Comparison of ENCODE assay signal across 11 mouse cellular contexts in the genomic region with DNA sequence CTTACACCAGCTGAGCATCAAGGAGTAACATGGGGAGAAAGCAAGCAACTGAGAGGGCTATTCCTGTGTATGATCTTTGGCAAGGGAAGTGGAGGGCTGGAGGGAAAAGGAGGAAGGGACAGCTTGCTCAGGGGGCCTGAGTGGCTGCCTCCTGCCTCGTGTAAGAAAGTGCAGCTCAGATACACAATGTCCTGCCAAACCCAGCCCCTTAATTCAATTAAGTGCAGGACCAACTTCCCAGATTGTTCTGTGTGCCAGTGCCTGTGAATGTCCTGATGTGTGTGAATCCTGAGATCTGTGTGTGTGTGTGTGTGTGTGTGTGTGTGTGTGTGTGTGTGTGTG. TPM values are rescaled to one million over a fixed set of nuclear protein-coding genes. Genes with fewer than 3 reads are reported as not detected.
A peak's percentile ranks its signal among the peaks of the same experiment; 100 is the strongest.
DNase-seq lines count a peak whose midpoint lies in the region; ATAC-seq and TF ChIP-seq lines count a peak whose summit lies in the region.
"Had no signal": no experiment of that assay in that cellular context is flagged by ENCODE, and none has a peak within 500 bp of the region (broad histone marks: within the 10 kb centered on the region; RNA-seq: fewer than 3 reads in every experiment).

No protein-coding gene starts in this region.

- TF ChIP-seq CTCF in left cerebral cortex, adult 2 months (IDR thresholded peaks at IDR 0.05) = no peak

- peaks cover 91% of the 10 kb centered on the region for H3K4me1 ChIP-seq in embryonic facial prominence, embryonic 13.5 days
- peaks cover 69% of the 10 kb centered on the region for H3K4me1 ChIP-seq in forebrain, embryonic 14.5 days (ENCODE audit: control insufficient read depth, insufficient read depth, low read length)
- peaks cover 100% of the 10 kb centered on the region for H3K4me1 ChIP-seq in limb, embryonic 15.5 days

- H3K36me3 ChIP-seq in embryonic facial prominence, embryonic 13.5 days = no peaks in the 10 kb centered on the region
- peaks cover 7% of the 10 kb centered on the region; the same call in 1 of the 2 replicates for H3K36me3 ChIP-seq in forebrain, embryonic 14.5 days (ENCODE audit: control insufficient read depth, insufficient read depth, low read length)
- H3K36me3 ChIP-seq in limb, embryonic 15.5 days = 0 out of 2 replicates have a peak, but pooled peaks cover 3% of the 10 kb centered on the region

- H3K4me3 ChIP-seq in left cerebral cortex, adult 2 months = no peak overlapping the region
- H3K4me3 ChIP-seq in embryonic facial prominence, embryonic 13.5 days = no peak overlapping the region
- H3K4me3 ChIP-seq in forebrain, embryonic 14.5 days (ENCODE audit: low read depth, low read length) = no peak overlapping the region
- no peak overlapping the region for H3K4me3 ChIP-seq in limb, embryonic 15.5 days
- H3K4me3 ChIP-seq: myocyte had no signal

- ATAC-seq in embryonic facial prominence, embryonic 13.5 days (ENCODE audit: insufficient number of reproducible peaks, insufficient read depth, low FRiP score, low TSS enrichment, low read depth) = no peak
- ATAC-seq in forebrain, embryonic 14.5 days = no peak
- no peak for ATAC-seq in limb, embryonic 15.5 days (ENCODE audit: insufficient number of reproducible peaks, low FRiP score, low TSS enrichment, low read depth)

- peaks cover 40% of the 10 kb centered on the region for H3K27me3 ChIP-seq in embryonic facial prominence, embryonic 13.5 days
- H3K27me3 ChIP-seq in forebrain, embryonic 14.5 days (replicated peaks; ENCODE audit: control insufficient read depth, insufficient read depth, low read length) = no peaks in the 10 kb centered on the region
- no peaks in the 10 kb centered on the region for H3K27me3 ChIP-seq in limb, embryonic 15.5 days

- intact Hi-C loops in left cerebral cortex, adult 2 months (cut with DNase I) = loop anchor here (2.0 to 5.0 kb wide), 3 partner anchors 33 to 71 kb away; no protein-coding TSS in a partner anchor

- H3K27ac ChIP-seq in left cerebral cortex, adult 2 months = peak overlapping the region; percentile 83
- H3K27ac ChIP-seq in embryonic facial prominence, embryonic 13.5 days = peak overlapping the region; percentile 99
- peak overlapping the region; percentile 58 for H3K27ac ChIP-seq in forebrain, embryonic 14.5 days (ENCODE audit: low read depth, low read length)
- H3K27ac ChIP-seq in limb, embryonic 15.5 days = peak overlapping the region; percentile 97

- H3K9me3 ChIP-seq in embryonic facial prominence, embryonic 13.5 days = no peaks in the 10 kb centered on the region
- H3K9me3 ChIP-seq in forebrain, embryonic 14.5 days (replicated peaks; ENCODE audit: control insufficient read depth, low read length) = no peaks in the 10 kb centered on the region
- H3K9me3 ChIP-seq in limb, embryonic 15.5 days = no peaks in the 10 kb centered on the region

- 0 out of 2 replicates have a peak overlapping the region, but pooled peaks have one; percentile 12 for H3K9ac ChIP-seq in embryonic facial prominence, embryonic 13.5 days
- peak overlapping the region; percentile 55; the same call in 1 of the 2 replicates for H3K9ac ChIP-seq in forebrain, embryonic 14.5 days (ENCODE audit: low read length)
- no peak overlapping the region for H3K9ac ChIP-seq in limb, embryonic 15.5 days

- no peak for DNase-seq in left cerebral cortex, adult 2 months (ENCODE audit: extremely low spot score in 1 of 2, low spot score in 2 of 2)
- no peak for DNase-seq in left cerebral cortex, adult 9 months (ENCODE audit: low spot score in 2 of 2)
- DNase-seq in forebrain, embryonic 14.5 days (ENCODE audit: low spot score) = no peak
- no peak for DNase-seq in gastrocnemius, postnatal 4 days (ENCODE audit: low spot score in 2 of 2)
- no peak for DNase-seq in kidney, adult 18-20 months
- DNase-seq: kidney, postnatal 14 days; right cerebral cortex, postnatal 14 days; thymus, postnatal 14 days had no signal

- 0 out of 2 replicates have a peak overlapping the region, but pooled peaks have one; percentile 7 for H3K4me2 ChIP-seq in embryonic facial prominence, embryonic 13.5 days
- no peak overlapping the region for H3K4me2 ChIP-seq in forebrain, embryonic 14.5 days (ENCODE audit: low read length)
- H3K4me2 ChIP-seq in limb, embryonic 15.5 days = 0 out of 2 replicates have a peak overlapping the region, but pooled peaks have one; percentile 1

- 13% methylated on average over 1 of the region's 1 CpGs for WGBS in embryonic facial prominence, embryonic 13.5 days
- 0% methylated on average over 1 of the region's 1 CpGs for WGBS in forebrain, embryonic 14.5 days
- 5% methylated on average over 1 of the region's 1 CpGs for WGBS in limb, embryonic 15.5 days

RNA-seq across cellular contexts. Expression of a gene that starts 16.6 kb away (rescaled TPM):
- total RNA-seq in left cerebral cortex, adult 2 months (2021) = not detected
- polyA plus RNA-seq in embryonic facial prominence, embryonic 13.5 days (2015; fragmentation: Nextera tagmentation; extraction: Ambion mirVana) = 6.1 and 6.2 TPM in 2 replicates
- polyA plus RNA-seq in forebrain, embryonic 14.5 days (2014; fragmentation: Nextera tagmentation; extraction: Ambion mirVana) = 1.5 and 1.7 TPM in 2 replicates
- polyA plus RNA-seq in limb, embryonic 15.5 days (2015; fragmentation: Nextera tagmentation; extraction: Ambion mirVana) = 3.8 and 5.5 TPM in 2 replicates
- 10 to 100 TPM in 1 of 2 experiments, 1 to 10 TPM in 1; 7.8 to 10.2 TPM for total RNA-seq in gastrocnemius, postnatal 4 days (2021)

RNA-seq across cellular contexts. Expression of a gene that starts 38.1 kb away (rescaled TPM):
- 1 to 10 TPM; 1.6 to 2.6 TPM for total RNA-seq in left cerebral cortex, adult 2 months (2021)
- 4.8 and 4.9 TPM in 2 replicates for polyA plus RNA-seq in embryonic facial prominence, embryonic 13.5 days (2015; fragmentation: Nextera tagmentation; extraction: Ambion mirVana)
- polyA plus RNA-seq in forebrain, embryonic 14.5 days (2014; fragmentation: Nextera tagmentation; extraction: Ambion mirVana) = 2.9 and 3.8 TPM in 2 replicates
- polyA plus RNA-seq in limb, embryonic 15.5 days (2015; fragmentation: Nextera tagmentation; extraction: Ambion mirVana) = 5.6 and 6.0 TPM in 2 replicates
- total RNA-seq in gastrocnemius, postnatal 4 days (2021) = 1 to 10 TPM; 6.0 to 7.1 TPM
- polyA plus RNA-seq: myocyte had no signal

RNA-seq across cellular contexts. Expression of a gene that starts 51.7 kb away (rescaled TPM):
- 10 to 100 TPM; 95.5 to 96.8 TPM for total RNA-seq in left cerebral cortex, adult 2 months (2021)
- polyA plus RNA-seq in embryonic facial prominence, embryonic 13.5 days (2015; fragmentation: Nextera tagmentation; extraction: Ambion mirVana) = 16.3 and 16.6 TPM in 2 replicates
- polyA plus RNA-seq in forebrain, embryonic 14.5 days (2014; fragmentation: Nextera tagmentation; extraction: Ambion mirVana) = 17.0 and 17.6 TPM in 2 replicates
- polyA plus RNA-seq in limb, embryonic 15.5 days (2015; fragmentation: Nextera tagmentation; extraction: Ambion mirVana) = 13.5 and 13.8 TPM in 2 replicates
- total RNA-seq in gastrocnemius, postnatal 4 days (2021) = 10 to 100 TPM; 44.9 to 45.6 TPM

RNA-seq across cellular contexts. Expression of a gene that starts 53.3 kb away (rescaled TPM):
- total RNA-seq in left cerebral cortex, adult 2 months (2021) = 100 to 1,000 TPM; 108 to 115 TPM
- polyA plus RNA-seq in embryonic facial prominence, embryonic 13.5 days (2015; fragmentation: Nextera tagmentation; extraction: Ambion mirVana) = 71.3 and 78.6 TPM in 2 replicates
- polyA plus RNA-seq in forebrain, embryonic 14.5 days (2014; fragmentation: Nextera tagmentation; extraction: Ambion mirVana) = 47.8 and 52.3 TPM in 2 replicates
- polyA plus RNA-seq in limb, embryonic 15.5 days (2015; fragmentation: Nextera tagmentation; extraction: Ambion mirVana) = 63.3 and 64.5 TPM in 2 replicates
- total RNA-seq in gastrocnemius, postnatal 4 days (2021) = 10 to 100 TPM; 50.5 to 53.8 TPM
